Mouse (Mus musculus) right cerebral cortex, postnatal 25 days (tissue): ENCODE measurements around the gene Tead3.
A peak's percentile ranks its signal among the peaks of the same experiment; 100 is the strongest.

Experiments
- DNase-seq: peaks from one replicate; pipeline ENCODE4 v3.0.0; 2022

Gene Tead3

GRCm38 (mm10) chr17:28300850-28301249 lies 49.8 kb downstream of the Tead3 start:
- no peak for DNase-seq

DNA sequence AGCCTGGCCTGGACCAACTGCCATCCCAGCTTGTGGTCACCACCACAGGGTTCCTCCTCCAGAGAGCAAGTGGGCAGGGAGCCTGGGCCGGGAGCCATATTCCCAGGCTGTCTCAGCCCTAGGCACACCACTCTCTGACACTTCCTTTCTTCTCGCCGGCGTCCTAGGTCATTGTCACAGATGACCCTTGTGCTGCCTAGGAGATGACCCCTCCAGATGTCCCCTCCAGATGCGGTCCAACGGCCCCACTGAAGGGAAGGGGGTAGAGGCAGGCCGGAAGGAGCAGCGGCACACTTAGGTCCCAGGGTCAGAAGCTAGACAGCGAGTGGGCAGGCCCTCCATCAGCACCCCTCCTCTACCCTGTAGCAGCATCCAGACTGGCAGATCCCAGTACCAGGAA lies 50.3 kb downstream of the Tead3 start:
- no peak for DNase-seq

GRCm38 (mm10) chr17:28299669-28300320 lies 50.8 kb downstream of the Tead3 start:
- DNase-seq, result no peak

DNA sequence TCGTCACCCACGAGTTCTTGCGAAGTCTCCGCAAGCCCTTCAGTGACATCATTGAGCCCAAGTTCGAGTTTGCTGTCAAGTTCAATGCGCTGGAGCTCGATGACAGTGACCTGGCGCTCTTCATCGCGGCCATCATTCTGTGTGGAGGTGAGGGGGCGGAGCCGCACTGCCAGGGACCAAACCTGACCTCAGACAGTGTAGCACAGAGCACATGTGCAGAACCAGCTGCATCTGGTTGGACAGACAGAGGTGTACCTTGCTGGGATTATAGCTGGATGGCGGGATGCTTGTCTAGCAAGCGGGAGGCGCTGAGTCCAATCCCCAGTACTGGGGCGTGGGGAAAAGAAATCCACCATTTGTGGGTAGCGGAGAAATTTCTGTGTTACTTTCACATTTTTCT lies 51.7 kb downstream of the Tead3 start:
- no peak for DNase-seq

GRCm38 (mm10) chr17:28294449-28295333 lies 55.9 kb downstream of the Tead3 start:
- DNase-seq, result no peak

- no peak for DNase-seq
Observed at GRCm38 (mm10) chr17:28293716-28294115, 56.9 kb downstream of the Tead3 start.

GRCm38 (mm10) chr17:28291346-28291745 lies 59.3 kb downstream of the Tead3 start:
- no peak for DNase-seq

GRCm38 (mm10) chr17:28290671-28291070 lies 59.9 kb downstream of the Tead3 start:
- no peak for DNase-seq

GRCm38 (mm10) chr17:28290262-28290661 lies 60.4 kb downstream of the Tead3 start:
- DNase-seq, result peak; percentile 42

DNA sequence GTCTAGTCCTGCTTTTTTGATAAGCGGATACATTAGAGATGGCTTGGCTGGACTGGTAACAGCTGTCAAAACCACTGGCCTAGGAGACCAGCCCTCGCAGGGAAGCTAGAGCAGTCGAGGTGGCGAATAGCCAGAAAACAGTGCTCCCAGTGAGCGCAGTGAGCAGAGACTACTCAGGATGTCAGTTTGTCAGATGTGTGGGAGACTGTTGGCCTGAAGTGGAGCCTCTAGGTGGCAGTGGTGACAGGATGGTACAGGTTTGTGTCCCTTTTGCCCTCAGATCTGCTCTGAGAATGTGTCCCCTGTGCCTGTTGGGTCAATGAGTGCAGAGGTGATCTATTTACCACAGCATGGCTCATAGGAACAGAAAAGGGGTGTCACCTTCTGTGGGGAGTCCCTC lies 62.6 kb downstream of the Tead3 start:
- no peak for DNase-seq

DNA sequence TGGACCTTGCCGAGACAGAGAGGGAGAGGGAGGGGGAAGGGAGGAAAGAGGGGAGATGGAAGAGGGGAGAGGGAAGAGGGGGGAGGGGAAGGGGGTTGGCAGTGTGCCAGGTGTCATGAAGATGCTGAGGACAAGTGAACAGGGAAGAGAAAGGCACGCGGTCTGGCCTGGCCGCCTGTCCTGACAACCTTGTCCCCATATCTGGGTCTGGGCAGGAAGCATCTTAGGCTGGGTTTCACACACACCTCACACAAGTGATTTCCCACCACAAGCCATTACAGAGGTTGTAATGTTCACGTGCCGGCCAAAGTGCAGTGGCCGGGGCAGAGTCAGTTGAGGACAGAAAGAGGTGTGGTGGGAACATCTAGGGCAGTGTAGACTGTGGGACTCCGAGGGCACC lies 63.0 kb downstream of the Tead3 start:
- DNase-seq, result no peak

- DNase-seq, result no peak
Observed at GRCm38 (mm10) chr17:28286964-28287363, 63.7 kb downstream of the Tead3 start.

DNA sequence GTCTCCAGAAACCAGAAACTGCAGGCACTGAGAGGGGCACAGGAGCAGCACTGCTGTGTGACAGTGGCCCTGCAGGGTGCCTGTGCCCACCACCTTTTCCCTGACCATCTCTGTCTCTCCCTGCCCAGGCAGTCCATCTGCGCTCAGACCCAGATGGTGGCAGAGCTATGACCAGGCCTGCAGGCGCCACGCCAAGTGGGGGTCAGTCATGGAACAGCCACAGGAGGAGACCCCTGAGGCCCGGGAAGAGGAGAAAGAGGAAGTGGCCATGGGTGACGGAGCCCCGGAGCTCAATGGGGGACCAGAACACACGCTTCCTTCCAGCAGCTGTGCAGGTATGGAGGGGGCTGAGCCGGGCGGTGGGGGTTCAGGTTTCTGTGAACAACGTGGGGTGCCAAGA lies 64.5 kb downstream of the Tead3 start:
- DNase-seq, result no peak

- DNase-seq, result no peak
Observed at GRCm38 (mm10) chr17:28283199-28283598, 67.4 kb downstream of the Tead3 start.

DNA sequence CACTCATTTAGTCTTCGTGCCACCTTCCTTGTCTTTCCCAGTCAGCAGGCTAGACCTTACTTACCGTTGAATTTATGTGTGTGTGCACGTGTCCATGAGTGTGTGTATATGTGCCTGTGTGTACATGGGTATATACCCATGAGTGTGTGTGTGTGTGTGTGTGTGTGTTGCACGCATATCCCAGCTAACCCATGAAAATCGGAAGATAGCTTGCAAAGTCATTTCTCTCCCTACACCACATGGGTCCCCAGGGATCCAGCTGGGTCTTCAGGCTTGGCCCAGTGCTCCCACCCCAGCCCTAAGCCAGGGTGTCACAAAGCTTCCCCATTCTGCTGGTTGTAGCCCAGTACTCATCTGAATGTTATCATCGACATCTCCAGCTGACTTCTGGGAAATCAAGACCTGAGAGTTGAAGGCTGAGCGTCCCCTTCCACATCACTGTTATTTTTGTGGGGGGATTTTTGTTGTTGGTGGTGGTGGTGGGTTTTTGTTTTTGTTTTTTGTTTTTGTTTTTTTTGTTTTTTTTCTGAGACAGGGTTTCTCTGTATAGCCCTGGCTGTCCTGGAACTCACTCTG lies 68.7 kb downstream of the Tead3 start:
- DNase-seq, result no peak
